Mouse (Mus musculus) liver, postnatal 0 days (tissue): ENCODE measurements around the gene Maneal. TPM values are rescaled to one million over a fixed set of nuclear protein-coding genes. Genes with fewer than 3 reads are reported as not detected.

Source experiments
- ATAC-seq: fragments of 200-750 bp; cut with Nextera tagmentation; 2 replicates; pipeline ENCODE4 v1.8.0; 2017; ENCODE audit warnings: mild to moderate bottlenecking, moderate library complexity
- DNase-seq: peaks from one replicate; pipeline ENCODE4 v3.0.0-alpha.2; 2016
- H3K27ac ChIP-seq: fragments of 300-500 bp; sonication (generic); 2 replicates; pipeline ENCODE4 v1.5.1; 2014; ENCODE audit warnings: antibody characterized with exemption, moderate library complexity, mild to moderate bottlenecking, low read depth
- H3K27me3 ChIP-seq: fragments of 300-500 bp; sonication (generic); 2 replicates; pipeline ENCODE4 v1.6.1; 2014; ENCODE audit warnings: low read length, control low read depth, mixed read lengths; ENCODE audit not compliant: insufficient read depth
- H3K36me3 ChIP-seq: fragments of 300-500 bp; sonication (generic); replicated peaks from 2 replicates; pipeline ENCODE4 v1.6.1; 2014; ENCODE audit warnings: mild to moderate bottlenecking, control low read depth, low read length, moderate library complexity, mixed read lengths; ENCODE audit not compliant: insufficient read depth
- H3K4me1 ChIP-seq: fragments of 300-500 bp; sonication (generic); 2 replicates; pipeline ENCODE4 v1.6.1; 2014; ENCODE audit warnings: antibody characterized with exemption, mild to moderate bottlenecking, control low read depth; ENCODE audit not compliant: insufficient read depth
- H3K4me2 ChIP-seq: fragments of 300-500 bp; sonication (generic); 2 replicates; pipeline ENCODE4 v1.6.1; 2014; ENCODE audit warnings: low read depth, mild to moderate bottlenecking, low read length, moderate library complexity, mixed read lengths
- H3K4me3 ChIP-seq: fragments of 300-500 bp; sonication (generic); 2 replicates; pipeline ENCODE4 v1.5.1; 2014; ENCODE audit warnings: low read depth, low read length
- H3K9ac ChIP-seq: fragments of 300-500 bp; sonication (generic); replicated peaks from 2 replicates; pipeline ENCODE4 v1.6.1; 2014; ENCODE audit warnings: mild to moderate bottlenecking, moderate library complexity
- H3K9me3 ChIP-seq: fragments of 300-500 bp; sonication (generic); 2 replicates; pipeline ENCODE4 v1.6.1; 2016; ENCODE audit warnings: mild to moderate bottlenecking, control low read depth, low read length, mixed read lengths
- CTCF ChIP-seq: sonication (generic); IDR thresholded peaks from 2 replicates; pipeline ENCODE4 v1.5.1; 2016; ENCODE audit warnings: antibody characterized with exemption, low read depth
- EP300 ChIP-seq: IDR thresholded peaks from 2 replicates; pipeline ENCODE4 v1.6.1; 2016; ENCODE audit warnings: antibody characterized with exemption, low read depth, mild to moderate bottlenecking
- WGBS: fragments of 180-500 bp; shearing (Covaris S2); extraction: QIAGEN DNeasy Blood & Tissue Kit; methylation state at CpG from one replicate; pipeline ENCODE4 v1.1.7; 2014; ENCODE audit not compliant: insufficient replicate concordance; 5-methylcytosine and 5-hydroxymethylcytosine counted together
- polyA plus RNA-seq: library from polyadenylated mRNA; unstranded; fragments of >200 nt; fragmentation: Nextera tagmentation; extraction: Ambion mirVana; gene quantifications from 2 replicates; pipeline ENCODE4 v1.2.1, GENCODE M21; 2015

Maneal gene
- polyA plus RNA-seq, 1 experiment from 2014 or later: not detected

DNA sequence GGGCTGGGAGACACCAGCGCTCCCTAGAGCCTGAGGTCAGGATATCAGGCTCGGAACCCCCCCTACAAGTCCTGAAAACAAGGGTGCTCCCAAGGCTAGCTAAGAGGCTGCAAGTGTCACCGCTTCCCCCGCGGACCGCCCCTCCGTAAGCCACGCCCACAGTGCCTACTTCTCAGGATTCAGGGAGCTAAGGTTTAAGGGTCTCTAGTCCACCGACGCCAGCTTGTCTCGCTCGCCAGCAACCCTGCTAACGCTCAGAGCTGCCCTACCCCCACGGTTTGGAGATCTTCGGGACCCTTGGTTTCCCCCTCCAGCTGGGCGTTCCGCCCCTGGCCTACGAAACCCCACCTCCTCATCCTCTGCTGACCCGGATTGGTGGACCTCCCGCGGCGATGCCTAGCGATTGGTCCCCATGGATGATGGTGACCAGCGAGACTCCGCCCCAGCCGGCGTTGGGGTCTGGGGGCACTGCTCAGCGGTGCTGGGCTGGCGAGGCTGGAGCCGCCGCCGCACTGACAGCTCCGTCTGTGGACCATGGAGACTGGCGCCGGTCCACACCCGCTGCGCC, 19.5 kb upstream of the Maneal start:
- no peak for DNase-seq
- no peak for TF ChIP-seq EP300
- no peak for TF ChIP-seq CTCF
- WGBS: under 1% methylated on average over 37 of the region's 37 CpGs
- no peak overlapping the region for H3K27ac ChIP-seq
- no peak overlapping the region for H3K9ac ChIP-seq
- H3K4me3 ChIP-seq: peak overlapping the region; percentile 4; the same call in 1 of the 2 replicates
- H3K9me3 ChIP-seq: no peaks in the 10 kb centered on the region
- no peak for ATAC-seq
- H3K36me3 ChIP-seq: no peaks in the 10 kb centered on the region
- H3K4me1 ChIP-seq: no peaks in the 10 kb centered on the region; the same call in 1 of the 2 replicates
- H3K27me3 ChIP-seq: peaks cover 48% of the 10 kb centered on the region
- no peak overlapping the region for H3K4me2 ChIP-seq

DNA sequence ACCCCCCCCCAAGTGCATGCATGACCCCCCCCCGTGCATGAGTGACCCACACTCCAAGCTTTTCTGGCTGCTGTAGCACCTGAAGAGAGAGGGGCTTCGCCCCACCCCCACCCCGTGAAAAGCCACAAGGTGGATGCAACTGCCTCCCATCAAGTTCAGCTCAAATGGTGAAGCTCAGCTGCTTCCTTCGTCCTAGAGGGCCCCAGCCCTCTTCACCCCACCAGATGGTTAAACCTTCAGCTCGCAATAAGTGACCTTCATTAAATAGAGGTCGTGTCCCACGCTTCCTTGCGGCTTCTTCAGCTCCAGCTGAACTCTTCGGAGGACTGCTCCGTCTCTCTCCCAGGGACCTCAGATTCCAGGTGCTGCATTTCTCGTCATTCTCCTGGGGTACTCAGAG, 18.6 kb upstream of the Maneal start, which contains the start of gene Epha10:
Gene Epha10 (plus strand): TSS at position 301 of the 400 bp plus-strand sequence.
- Histone ChIP-seq H3K27ac (no peak within 1 kb of the TSS), H3K9me3 (no peaks in the 10 kb centered on the region), H3K36me3 (no peaks in the 10 kb centered on the region), H3K4me2 (no peak within 1 kb of the TSS), H3K4me3 (peak within 1 kb of the TSS; percentile 4; the same call in 1 of the 2 replicates), H3K4me1 (no peaks in the 10 kb centered on the region; the same call in 1 of the 2 replicates), H3K9ac (no peak within 1 kb of the TSS), H3K27me3 (peaks cover 44% of the 10 kb centered on the region)
- 4% methylated on average over 11 of the region's 11 CpGs for WGBS
- no peak for TF ChIP-seq EP300
- TF ChIP-seq CTCF: no peak
- ATAC-seq (no peak), DNase-seq (no peak)

DNA sequence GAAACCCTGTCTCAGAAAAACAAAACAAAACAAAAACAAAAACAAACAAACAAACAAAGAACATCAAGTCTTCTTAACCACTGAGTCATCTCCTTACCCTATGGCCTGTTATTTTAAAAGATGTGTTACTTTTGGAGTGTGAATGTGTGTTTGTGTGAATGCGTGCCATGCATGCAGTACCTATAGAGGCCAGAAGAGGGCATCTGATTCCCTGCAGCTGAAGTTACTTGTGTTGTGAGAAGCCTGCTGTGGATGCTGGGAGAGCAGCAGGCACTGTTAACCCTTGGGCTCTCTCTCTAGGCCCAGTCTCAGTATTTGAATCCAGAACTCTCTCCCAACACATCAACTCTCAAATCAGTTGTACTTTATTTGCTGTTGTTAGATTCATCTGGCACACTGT, 10.7 kb upstream of the Maneal start:
- WGBS: 100% methylated on average over 1 of the region's 1 CpGs
- Histone ChIP-seq H3K9ac (no peak overlapping the region), H3K4me3 (no peak overlapping the region), H3K27ac (no peak overlapping the region), H3K27me3 (no peaks in the 10 kb centered on the region), H3K4me1 (no peaks in the 10 kb centered on the region), H3K4me2 (no peak overlapping the region), H3K9me3 (peaks cover 3% of the 10 kb centered on the region; the same call in 1 of the 2 replicates), H3K36me3 (no peaks in the 10 kb centered on the region)
- no peak for ATAC-seq
- TF ChIP-seq CTCF (peak; percentile 49), EP300 (no peak)
- no peak for DNase-seq

DNA sequence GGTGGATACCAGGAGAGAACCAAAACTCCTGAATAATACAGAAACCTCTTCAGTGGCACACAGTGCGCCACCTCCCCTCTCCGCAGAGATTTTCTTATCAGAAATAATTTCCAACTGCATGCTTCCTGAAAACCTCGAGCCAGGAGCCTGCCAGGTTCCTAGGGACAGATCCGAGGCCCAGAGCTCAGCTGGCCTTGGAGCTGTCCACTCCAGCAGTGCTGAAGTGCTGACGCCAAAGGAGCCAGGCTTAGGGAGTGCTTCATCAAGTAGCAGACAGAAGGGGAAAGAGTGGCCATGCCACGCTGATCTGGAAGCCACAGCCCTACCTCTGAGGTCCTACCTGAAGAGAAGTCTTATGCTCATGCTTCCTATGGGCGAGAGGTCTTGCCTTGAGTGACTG, 1.5 kb downstream of the Maneal start:
- Histone ChIP-seq H3K27ac (no peak overlapping the region), H3K4me1 (no peaks in the 10 kb centered on the region), H3K4me3 (no peak overlapping the region), H3K4me2 (no peak overlapping the region), H3K9me3 (no peaks in the 10 kb centered on the region), H3K9ac (no peak overlapping the region), H3K36me3 (peaks cover 6% of the 10 kb centered on the region), H3K27me3 (peaks cover 31% of the 10 kb centered on the region)
- DNase-seq (peak; percentile 76), ATAC-seq (no peak)
- no peak for TF ChIP-seq EP300
- no peak for TF ChIP-seq CTCF
- WGBS: 10% methylated on average over 7 of the region's 7 CpGs

DNA sequence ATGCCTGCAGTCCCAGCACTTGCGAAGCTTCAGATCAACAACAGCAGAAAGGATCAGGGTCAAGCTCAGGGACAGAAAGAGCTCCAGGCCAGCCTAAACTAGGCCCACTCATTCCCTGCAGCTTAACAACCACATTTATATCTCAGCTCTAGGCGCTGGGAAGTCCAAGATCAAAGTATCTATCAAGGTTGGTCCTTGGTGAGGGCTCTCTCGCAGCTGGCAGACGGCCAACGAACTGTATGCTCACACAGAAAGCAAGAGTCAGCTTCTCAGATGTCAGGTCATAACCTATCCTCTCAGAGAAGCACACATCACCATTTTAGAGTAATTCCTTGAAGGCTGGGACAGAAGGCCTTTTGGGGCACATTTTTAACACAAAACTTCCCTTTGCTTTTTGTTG, 3.6 kb downstream of the Maneal start:
- no peaks in the 10 kb centered on the region for H3K9me3 ChIP-seq
- H3K36me3 ChIP-seq: peaks cover 21% of the 10 kb centered on the region
- no peaks in the 10 kb centered on the region for H3K4me1 ChIP-seq
- no peak overlapping the region for H3K9ac ChIP-seq
- WGBS: 59% methylated on average over 5 of the region's 5 CpGs
- no peak for ATAC-seq
- peaks cover 27% of the 10 kb centered on the region for H3K27me3 ChIP-seq
- no peak overlapping the region for H3K4me3 ChIP-seq
- TF ChIP-seq CTCF: no peak
- no peak for TF ChIP-seq EP300
- H3K4me2 ChIP-seq: no peak overlapping the region
- no peak overlapping the region for H3K27ac ChIP-seq
- no peak for DNase-seq

DNA sequence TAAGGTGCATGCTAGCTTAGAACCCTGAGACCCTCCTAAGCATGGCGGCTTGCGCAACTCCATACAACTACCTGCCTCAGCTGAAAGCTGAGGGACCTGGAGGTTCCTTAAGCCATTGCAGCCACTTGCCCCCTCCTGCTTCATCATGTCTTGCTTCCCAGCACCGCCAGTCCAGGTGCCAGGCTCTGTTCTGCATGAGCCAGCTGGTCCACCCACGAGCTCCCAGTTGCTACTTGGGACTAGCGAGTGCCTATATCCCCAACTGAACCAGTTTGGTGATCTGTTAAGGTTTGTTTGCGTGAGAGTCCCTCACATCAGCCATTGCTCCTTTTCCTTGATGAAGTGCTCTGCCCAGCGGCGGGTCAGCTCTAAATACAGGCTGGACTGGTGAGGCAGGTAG, 5.7 kb downstream of the Maneal start:
- DNase-seq (no peak), ATAC-seq (no peak)
- WGBS: 88% methylated on average over 8 of the region's 8 CpGs
- no peak overlapping the region for H3K27ac ChIP-seq
- TF ChIP-seq CTCF (no peak), EP300 (no peak)
- H3K9ac ChIP-seq: no peak overlapping the region
- H3K27me3 ChIP-seq: peaks cover 10% of the 10 kb centered on the region
- H3K36me3 ChIP-seq: peaks cover 22% of the 10 kb centered on the region
- H3K4me1 ChIP-seq: peaks cover 9% of the 10 kb centered on the region
- H3K9me3 ChIP-seq: no peaks in the 10 kb centered on the region
- H3K4me3 ChIP-seq: no peak overlapping the region
- H3K4me2 ChIP-seq: no peak overlapping the region
